Mouse (Mus musculus) cerebellum, postnatal 4 days (tissue): Measurements from ENCODE around the gene Tnnt3.
A peak's percentile ranks its signal among the peaks of the same experiment; 100 is the strongest.

ENCODE experiments used
- DNase-seq, 2 experiments: peaks; one replicate each; pipeline ENCODE4 v3.0.0; 2022; ENCODE audit warnings: low spot score in 2 of 2, mixed read lengths in 1 of 2

Tnnt3 gene

DNA sequence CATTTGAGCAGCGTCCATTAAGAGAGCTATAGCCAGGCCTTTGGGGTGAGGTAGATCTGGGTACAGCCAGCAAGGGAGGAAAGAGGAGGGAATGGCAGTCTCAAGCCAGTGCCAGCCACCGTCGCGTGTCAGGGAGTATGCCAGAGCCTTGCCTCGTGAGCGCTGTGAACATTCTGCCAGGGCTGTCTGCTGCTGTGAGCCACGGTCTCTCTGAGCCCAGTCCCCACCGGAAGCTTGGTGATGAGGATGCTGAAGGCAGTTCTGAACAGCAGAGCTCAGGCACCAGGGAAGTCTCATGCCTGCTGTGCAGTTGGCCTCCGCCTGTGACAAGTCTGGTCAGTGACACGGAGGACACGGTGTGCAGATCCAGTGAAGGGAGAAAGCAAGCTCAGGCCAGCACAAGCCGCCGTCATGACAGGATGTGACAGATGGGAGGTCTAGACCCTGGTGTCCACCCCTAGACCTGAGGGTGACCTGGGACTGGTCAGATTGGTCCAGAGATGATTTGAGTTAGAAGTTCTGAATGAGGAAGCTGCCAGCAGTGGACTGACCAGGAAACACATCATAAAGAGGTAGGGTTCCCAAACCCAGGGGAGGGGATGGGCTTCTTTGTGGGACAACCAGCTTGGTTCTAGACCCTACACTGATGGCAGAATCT, 21.7 kb upstream of the Tnnt3 start:
- DNase-seq = peak in 1 of 2 experiments; percentile 34

DNA sequence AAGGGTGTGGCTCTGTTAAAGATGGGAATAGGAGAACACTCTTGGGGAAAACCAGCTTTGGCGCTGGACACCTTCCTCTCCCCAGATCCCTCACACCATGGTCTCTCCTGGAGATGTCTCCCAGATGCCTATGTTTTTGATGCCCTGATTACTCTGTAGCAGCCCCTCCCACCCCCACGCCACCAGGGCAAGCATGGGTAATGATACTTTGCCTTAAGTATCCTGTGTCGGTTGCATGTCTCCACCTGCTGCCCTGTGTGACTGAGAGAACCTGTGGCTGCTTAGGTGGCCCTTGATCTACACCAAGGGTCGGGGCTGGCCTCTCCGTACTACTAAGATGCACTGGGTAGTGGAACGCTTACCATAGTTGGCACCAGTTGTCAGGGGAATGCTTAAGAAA, 20.6 kb upstream of the Tnnt3 start:
- DNase-seq = no peak

DNA sequence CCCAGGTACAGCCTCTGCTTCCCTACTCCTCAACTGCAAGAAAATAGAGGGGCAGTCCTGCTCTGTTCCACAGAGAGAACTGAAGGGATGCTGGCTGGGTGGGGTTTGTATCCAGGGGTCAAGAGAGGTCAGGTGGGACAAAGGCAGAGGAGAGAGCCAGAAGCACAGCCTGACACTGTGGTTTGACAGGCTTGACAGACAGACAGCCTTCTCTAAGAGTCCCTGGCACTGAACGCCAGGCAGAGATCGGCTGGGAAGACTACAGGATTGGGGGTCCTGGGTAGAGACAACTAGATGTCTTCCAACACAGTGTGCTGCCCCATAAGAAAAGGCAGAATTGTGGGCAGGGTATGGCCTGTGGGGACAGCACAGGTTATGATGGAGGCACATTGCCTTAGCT, 20.1 kb upstream of the Tnnt3 start:
- no peak for DNase-seq

DNA sequence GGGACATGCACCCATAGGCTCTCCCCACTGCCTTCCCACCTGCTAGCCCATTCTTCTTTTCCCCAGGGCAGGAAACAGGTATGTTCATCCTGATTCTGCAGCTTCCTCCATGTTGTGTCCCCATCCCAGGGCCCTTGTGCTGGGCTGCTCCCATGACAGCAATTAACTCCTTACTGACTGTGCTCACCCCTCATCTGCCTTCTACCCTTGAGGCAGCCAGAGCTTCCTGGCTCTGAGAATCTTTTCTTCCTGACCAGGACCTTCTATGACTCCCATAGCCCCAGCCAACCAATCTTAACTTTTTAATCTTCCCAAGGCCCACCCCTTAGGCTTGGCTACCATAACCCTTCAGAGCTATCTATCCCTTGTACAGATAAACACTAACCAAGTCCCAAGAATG, 19.3 kb upstream of the Tnnt3 start:
- DNase-seq = no peak

DNA sequence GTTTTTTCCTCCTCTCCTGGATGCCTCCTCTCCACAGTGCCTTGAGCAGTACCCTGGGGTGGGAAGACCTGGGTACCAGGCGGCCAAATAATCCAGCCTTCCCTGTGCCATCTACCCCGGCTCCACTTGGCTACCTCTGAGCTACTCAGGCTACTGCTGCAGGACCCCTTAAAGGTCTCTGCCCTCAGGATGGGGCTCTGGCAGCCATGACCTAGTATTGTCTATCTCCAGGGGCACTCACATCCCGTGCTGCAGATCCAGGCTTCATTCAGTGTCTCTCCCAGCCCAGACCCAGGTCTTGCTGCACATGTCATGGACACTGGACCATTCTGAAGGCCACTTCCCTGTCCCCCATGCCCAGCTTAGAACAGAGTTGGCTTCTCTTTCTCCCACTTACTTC, 18.8 kb upstream of the Tnnt3 start:
- DNase-seq = no peak

DNA sequence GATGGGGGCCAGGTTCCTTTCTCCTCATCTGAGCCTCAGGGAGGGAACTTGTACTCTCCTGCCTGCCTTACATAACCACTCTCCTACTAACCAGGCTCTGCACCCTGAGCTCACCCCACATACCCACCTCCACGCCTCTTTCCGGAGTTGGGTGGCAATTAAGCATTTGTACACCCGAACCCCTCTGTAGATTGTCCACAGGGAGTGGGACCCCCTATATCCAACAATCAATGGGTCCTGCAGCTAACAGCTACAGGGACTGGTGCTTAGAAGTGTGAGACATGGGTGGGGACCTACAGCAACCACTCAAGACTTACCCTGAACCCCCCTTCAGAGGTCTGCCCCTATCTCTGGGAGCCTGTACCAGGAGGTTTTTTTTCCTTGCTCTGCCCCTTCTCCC, 18.0 kb upstream of the Tnnt3 start:
- DNase-seq = no peak

DNA sequence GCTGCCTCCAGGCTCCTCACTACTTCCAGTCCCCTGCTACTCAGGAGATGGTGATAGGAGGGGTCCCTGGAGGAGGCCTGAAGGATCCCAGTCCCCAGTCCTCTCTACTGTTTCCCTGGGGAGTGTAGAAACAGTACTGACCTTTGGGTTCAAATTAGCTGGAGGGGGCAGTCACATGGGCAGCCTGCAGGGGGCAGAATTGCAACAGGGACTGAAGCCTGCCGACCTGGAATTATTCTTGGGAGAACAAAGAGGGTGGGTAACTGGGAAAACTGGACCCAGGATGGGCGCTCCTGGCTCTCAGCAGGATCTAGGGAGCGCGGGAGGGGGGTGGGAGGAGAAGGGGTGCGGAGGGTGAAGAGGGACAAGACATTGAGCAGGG, 17.5 kb upstream of the Tnnt3 start:
- DNase-seq = peak in 1 of 2 experiments; percentile 63

DNA sequence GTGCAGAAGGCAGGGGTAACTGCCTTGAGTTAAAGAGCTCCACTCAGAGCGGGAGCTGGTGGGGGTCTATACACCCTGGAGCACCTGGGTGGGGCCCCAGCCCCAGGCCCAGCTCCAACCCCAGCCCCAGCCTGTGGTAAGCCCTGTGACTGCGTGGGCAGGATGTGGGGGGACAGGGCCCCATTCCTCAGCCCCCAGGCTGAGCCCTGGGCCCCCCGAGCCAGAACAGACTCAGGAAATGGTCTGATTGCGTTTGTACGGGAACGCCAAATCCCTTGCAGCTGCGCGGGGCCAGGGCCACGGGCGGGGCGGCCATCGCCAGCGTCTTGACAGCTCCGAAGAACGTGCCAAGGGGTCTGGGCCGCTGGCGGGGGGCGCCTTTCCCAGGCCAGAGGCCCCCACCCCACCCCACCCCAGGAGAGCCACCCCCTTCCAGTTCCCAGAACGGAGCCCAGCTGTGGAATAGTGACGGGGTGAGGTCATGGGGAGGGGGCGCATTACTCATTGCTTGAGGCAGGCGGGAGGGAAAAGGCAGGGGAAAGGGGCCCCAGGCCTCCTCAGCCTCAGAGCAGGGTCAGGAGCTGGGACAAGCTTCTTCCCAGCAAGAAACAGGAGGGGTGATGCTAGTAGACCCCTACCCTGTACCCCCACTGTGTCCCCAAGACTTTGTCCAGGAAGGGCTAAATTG, 16.9 kb upstream of the Tnnt3 start:
- DNase-seq = no peak

DNA sequence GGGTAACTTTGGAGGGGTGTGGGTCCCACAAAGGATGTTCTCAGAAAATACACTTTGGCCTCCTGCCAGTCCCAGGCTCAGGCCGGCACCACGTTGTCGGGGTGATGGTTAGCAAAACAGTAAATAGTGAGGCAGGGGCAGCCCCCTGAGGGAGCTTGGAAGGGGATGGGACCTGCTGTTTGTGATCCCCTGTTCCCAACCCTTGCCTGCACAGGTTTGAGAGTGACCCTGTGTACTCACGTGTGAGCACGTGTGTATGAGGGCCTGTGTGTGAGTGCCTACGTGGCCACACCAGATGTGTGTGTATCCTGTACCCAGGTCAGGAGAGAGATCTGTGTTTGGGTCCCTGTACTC, 16.4 kb upstream of the Tnnt3 start:
- no peak for DNase-seq

DNA sequence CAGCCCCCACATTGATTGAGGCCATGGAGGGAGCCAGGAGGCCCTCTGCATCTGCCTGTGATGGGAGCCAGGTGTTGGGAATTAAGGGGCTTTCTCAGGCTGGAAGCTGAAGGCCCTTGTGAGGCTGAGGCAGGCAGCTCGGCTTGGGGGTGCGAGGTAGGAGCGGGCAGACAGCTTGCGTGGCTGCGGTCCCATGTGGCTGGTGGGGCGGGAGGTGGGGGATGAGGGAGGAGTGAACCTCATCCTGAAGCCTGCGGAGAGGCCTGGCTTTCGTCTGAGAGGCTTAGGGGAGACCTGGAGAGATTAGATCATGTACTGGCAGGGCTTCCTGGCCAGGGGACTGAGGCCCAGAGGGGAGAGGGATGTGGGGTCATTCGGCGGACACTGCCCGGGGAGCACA, 15.5 kb upstream of the Tnnt3 start:
- no peak for DNase-seq

DNA sequence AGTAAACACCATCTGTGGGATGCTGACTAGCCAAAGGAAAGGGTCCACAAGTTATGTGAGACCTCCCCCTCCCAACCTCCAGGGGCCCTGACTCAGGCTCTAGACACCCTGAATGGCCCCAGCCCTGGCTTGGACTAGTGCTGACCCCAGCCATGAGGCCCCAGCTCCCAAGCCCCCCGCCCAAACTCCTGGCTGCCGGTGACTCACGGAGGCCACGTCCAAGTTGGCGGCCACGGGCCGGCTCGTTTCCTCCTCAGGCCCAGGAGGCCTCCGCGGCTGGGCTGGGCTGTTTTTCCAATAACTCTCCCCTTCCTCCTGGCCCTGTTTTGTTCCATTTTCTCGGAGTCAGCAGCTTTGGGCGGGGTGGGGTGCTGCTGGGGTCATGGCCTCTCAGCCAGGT, 13.9 kb upstream of the Tnnt3 start:
- no peak for DNase-seq

DNA sequence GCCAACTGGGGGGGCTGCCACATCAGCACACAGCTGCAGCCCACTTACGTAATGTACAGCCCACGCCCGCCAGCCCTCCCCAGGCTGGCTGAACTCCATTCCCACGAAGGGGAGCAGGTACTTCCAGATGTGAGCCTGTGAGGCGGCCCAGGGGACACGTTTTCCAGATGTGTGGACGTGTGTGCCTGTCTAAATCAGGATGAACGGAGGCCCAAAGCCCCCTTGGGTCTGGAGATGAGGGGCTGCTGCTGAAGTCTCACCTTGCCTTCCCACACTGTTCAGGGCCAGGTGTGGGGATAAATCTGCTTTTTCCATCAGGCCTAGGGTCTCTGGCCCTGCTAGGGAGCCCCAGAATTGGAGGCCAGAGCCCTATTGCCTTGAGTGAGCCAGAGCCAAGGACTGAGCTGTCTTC, 11.9 kb upstream of the Tnnt3 start:
- no peak for DNase-seq

DNA sequence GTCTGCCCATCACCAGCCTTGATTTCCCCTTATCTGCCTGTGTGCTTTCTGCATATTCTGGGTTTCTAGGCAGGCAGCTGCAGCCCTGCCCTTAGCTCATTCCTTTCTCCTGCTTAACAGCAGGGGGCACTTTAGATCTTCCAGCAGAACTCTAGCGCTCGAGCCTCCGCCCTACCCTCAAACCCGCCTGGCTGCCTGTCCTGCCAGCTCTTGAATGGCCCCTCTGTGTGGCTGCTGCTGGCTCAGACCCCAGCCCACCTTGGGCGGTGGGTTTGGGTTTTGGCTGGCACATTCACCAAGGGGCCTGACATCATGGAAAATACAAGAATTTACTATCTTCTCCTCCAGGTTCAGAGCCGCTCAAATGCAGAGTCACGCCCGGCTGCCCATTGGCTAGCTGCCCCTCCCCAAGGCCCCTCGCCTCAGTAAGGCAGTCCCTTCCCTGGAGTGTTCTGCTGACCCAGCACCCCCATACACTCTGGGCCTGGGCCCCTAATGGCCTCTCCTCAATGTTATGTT, 11.2 kb upstream of the Tnnt3 start:
- DNase-seq = no peak

DNA sequence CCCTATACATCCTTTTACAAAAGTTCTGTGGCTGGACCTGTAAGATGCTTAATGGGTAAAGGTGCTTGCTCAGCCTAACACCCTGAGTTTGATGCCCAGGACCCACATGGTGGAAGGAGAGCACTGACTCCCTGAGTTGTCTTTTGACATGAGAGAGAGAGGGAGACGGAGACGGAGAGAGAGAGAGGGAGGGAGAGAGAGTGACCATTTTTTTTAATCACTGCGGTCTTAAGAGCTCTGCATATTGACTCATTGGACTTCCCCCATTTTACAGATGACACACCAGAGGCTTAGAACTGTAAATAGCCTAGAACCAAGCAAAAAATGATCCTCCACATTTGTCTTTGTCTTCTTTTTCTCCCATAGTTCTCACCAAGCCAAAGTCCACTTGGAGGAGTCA, 10.6 kb upstream of the Tnnt3 start:
- DNase-seq = no peak

DNA sequence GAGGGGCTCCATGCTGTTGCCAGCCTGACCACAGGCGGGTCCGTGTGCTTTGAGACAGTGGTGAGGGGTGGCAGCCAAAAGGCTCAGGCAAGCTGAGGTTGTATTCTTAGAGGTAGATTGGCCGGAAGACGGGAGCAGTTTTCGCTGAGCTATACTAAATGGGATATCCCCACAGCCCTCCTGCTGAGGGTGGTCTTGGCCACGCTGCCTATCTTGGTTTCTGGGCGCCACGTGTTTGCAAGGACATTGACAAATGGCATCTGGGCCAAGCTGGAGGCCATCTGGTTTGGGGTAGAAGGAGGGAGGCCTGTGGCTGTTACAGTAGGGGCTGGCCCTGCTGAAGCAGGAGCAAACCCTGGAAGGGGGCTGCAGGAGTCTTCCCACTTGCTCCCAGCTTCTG, 5.1 kb upstream of the Tnnt3 start:
- DNase-seq = no peak

DNA sequence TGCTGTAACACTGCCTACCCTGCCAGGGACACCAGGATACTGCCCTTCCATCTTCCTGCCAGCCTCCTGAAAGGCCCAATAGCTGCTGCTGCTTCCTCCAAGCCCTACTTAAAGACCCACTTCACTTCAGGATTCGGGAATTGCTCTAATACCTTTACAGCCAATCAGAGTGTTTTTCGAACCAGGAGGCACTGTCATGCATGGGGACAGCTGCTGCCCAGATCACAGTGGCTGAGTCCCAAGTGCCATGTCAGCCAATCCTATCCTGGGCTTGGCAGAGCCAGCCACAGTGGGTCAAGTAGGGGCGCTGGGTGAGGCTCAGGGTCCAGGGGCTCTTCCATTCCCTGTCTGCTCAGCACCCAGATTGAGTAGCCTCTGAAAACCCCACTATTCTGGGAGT, 2.5 kb upstream of the Tnnt3 start:
- no peak for DNase-seq

DNA sequence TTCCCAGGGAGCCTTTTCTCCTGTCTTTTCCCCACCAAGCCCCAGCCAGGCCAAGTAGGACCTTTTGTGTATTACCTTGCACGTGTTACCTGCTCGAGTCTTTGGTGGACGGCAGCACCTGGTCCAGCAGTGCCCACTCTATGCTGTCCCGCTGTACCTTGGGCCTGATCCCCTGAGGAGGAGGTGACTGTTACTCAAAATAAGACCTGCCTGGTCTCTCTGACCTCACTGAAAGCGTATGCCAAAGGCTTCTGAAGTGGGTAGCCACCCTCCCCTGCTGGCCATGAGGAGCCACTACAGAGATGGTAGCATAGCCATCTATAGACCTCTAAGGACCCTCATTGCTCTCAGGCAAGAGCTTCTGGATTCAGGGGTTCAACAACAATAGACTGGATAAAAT, 1.8 kb upstream of the Tnnt3 start:
- no peak for DNase-seq

DNA sequence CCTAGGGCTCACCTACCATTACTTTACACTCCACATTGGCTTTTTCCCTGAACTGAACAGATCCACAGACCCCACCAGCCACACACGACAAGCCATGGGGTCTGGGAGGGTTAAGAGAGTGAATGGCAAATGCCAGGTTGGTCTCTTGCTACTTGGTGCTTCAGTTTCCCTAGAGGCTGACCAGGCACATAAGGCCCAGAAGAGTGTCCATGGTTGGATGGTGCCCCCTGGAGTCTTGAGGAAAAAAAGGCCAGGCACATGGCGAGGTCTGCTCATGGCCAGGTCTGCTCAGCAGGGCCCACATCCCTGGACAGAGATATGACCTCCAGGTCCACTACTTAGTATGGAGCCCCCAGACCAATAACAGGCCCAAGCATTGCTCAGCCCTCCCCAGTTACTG, 861 bp upstream of the Tnnt3 start:
- DNase-seq = no peak

DNA sequence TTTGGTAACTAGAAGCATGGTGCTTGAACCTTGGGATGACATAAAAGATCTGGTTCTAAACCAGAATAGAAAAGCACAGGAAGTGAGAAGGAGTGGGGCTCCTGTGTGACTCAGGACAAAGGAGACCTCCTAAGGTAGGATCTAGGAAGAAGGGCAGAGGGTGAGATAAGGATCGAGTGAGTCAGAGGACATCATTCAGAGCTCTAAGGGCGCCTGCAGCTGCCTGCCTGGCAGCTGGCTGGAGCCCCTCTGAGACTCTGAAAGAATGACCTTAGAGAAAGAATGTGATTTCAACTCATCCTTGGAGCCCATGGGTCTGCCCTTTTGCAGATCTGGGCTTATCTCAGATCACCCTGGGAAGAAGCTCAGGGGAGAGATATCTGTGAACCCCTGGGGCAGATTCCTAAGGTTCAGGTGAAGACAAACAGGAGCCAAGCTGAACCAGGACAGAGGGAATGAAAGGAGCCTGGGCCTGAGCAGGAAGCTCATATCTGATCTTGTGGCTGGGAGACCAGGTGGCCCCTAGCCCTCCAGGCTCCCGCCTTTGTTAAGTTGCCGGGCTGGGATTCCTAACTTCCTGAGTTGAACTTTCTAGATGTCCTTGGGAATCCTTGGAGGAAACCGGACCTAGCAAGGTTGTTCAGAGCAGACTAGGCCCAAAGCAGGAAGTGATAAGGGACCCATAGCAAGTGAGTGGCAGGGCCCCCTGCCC, 530 bp downstream of the Tnnt3 start:
- DNase-seq = no peak

DNA sequence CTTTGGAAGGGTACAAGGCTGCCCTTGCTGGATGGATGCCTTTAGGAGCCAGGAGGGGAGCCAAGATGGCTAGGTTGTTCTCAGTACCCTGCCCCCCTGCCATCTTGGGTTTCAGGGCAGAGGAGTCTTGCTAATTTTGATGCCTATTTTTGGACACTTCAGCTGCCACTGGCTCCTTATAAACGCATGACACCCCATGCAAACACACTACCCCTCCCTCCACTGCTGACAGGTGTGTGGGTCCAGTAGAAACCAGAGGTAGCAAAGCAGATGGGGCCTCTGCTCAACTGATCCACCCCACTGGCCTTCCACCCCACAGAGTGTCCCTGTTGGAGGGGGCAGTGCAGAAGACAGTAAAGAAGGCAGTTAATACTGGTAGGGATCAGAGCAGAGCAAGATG, 1.4 kb downstream of the Tnnt3 start:
- DNase-seq = no peak

DNA sequence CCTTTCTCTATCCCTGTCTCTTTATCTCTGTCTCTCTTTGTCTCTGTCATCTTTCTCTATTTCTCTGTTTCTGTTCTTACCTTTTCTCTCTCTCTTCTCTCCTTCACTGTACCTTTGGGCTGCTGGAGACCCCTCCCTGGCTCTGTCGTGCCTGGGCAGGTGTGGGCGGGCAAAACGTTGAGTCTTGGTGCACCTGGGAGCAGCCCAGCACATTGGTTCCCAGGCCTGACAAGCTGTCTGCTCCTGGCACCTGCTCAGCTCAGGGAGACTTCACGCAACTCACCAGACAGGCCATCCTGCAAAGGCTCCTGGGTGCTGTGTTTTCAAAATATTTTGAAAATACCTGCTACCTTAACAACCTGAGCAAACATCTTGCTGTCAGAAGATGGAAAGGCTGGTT, 4.6 kb downstream of the Tnnt3 start:
- no peak for DNase-seq

DNA sequence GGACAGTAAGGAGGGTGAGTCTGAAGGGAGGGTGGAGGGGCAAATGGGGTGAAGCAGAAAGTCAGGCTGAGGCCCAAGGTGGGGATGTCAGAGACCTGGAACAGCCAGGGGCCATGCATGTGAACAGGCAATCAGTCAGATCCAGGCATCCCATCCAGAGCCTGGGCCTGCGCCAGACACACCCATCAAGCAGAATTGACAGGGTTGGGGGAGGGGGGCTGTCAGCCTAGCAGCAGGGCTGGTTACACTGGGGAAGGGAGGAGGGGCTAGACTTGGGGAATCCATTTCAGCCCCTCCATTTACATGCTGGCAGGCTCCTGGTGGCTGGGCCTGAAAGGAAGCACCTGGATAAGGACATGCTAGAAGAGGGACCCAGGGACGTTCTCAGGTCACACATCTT, 7.3 kb downstream of the Tnnt3 start:
- DNase-seq = no peak

DNA sequence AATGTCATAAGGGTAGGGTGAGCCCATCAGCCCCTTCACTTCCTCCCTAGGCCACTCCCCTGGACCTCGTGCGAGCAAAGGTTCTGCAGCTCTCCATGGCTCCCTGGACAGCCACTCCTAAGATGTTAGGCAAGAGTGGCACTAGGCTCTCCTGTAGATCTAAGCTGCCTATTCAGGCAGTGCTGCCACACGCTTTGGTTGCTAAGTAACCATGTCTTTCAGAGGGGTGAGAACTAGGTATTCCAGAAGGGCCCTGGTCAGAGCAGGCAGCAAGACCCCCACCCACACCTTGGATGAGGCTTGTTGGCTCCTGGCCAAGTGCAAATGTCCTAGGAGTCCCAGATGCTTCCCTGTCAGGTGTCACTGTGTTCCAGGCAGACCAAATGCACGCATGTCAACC, 7.9 kb downstream of the Tnnt3 start:
- no peak for DNase-seq
